Mouse (Mus musculus): ENCODE results near the gene Heatr4.

Gene Heatr4

DNA sequence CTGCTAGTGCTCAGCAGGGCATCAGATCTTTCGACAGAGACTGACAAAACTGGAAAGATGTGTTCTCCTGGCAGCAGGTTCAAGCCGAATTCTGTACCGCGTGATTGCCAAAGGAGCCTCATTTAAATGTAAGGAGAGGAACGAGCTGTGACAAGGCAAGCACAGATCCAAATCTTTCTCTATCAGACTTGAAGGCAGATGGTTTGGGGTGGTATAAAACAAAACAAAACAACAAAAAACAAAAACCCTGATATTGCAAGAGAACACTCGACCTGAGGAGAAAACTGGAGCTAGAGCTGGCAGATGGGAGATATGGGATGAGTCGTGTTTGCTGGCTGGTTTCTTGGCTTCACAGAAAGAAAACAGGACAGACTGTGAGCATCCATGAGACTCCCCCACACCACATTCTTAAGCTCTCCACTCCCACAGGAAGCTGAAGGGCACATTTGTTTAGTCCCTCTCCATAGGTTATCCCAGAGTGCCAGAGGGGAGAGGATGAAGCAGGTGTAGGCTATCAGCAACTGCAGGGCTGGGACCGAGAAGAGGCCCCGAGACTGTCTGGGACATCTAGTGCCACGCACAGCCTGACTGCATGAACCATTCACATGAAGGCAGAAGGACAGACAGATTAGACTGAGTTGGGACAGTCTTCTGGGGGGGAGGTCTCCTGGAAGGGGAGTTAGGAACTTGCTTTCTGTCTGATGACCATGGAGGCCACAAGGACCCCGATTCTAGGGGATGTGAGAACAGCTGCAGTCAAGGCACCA is 13.9 kb upstream of the Heatr4 start:
- no peak for DNase-seq (ENCODE audit: extremely low spot score)

DNA sequence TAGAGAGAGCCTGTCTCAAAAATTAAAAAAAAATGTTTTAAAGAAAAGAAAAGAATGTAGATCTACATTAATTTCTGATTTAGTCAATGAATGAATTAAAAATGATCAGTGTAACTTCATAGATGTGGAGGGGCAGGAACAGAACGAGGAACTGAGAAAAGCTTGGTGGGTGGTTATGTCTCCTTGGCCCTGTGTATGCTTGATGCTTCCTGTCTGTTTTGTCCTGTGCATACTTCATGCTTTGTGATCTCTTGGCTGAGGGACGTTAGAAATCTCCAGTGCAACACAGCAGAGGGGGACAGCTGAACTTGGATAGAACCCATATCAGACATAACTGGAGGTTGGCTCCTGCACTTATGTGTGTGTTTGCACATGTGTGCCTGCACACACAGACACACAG is 12.6 kb upstream of the Heatr4 start:
- no peak for DNase-seq (ENCODE audit: extremely low spot score)

GRCm38 (mm10) chr12:83989378-83989777 is 4.7 kb upstream of the Heatr4 start:
- DNase-seq (ENCODE audit: extremely low spot score) = no peak

- DNase-seq (ENCODE audit: extremely low spot score) = no peak
These were observed 3.8 kb upstream of the Heatr4 start for GRCm38 (mm10) chr12:83988483-83988882.

DNA sequence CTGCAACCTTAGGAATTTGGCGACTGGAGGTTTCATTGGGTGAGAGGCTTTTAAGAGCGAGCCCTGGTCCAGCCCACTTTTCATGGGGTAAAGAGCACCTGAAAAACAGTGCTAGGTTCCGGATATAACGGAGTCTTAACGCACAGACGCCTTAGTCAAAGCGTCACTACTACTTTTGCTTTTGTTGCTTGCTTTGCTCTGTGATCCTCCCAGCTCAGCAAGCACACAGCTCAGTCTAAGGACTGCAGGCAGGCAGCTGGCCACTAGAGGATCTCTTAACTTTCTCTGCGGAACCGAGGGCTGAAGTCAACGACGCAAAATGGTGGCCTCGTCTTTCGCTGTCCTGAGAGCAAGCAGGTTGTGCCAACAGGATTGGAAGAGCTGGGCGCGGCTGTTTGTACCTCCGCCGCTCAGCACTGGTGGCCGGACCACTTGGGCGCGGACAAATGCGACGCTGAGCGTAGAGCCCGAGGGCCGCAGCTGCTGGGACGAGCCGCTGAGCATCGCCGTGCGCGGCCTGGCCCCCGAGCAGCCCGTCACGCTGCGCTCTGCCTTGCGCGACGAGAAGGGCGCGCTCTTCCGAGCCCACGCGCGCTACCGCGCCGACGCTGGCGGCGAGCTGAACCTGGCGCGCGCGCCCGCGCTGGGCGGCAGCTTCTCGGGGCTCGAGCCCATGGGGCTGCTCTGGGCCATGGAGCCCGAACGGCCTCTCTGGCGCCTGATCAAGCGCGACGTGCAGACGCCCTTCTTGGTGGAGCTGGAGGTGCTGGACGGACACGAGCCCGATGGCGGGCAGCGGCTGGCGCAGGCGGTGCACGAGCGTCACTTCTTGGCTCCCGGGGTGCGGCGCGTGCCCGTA is 3.2 kb upstream of the Heatr4 start, which contains the start of gene Acot2:
Acot2 (plus strand) TSS at position 279 of the 859 bp plus-strand sequence.
- DNase-seq (ENCODE audit: extremely low spot score) = peak; percentile 83

DNA sequence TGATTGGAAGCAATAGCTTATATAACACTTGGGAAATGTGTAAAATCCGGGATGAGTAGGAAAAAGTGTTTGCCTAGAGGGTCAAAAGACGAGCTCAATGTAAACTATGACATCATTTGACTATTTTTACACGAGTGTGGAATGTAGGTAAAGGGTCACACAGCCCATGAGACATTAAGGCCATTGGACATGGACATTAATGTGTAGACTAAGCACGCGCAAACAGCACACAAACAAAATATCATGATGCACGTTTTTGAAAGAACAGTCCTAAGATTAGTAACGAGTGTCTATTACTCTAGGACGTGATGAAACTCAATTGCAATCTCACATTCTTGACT is 2.6 kb upstream of the Heatr4 start:
- no peak for DNase-seq (ENCODE audit: extremely low spot score)

- no peak for DNase-seq (ENCODE audit: extremely low spot score)
These were observed 3.0 kb downstream of the Heatr4 start for GRCm38 (mm10) chr12:83981615-83982014.

GRCm38 (mm10) chr12:83978862-83979261 is 5.8 kb downstream of the Heatr4 start:
- no peak for DNase-seq (ENCODE audit: extremely low spot score)

DNA sequence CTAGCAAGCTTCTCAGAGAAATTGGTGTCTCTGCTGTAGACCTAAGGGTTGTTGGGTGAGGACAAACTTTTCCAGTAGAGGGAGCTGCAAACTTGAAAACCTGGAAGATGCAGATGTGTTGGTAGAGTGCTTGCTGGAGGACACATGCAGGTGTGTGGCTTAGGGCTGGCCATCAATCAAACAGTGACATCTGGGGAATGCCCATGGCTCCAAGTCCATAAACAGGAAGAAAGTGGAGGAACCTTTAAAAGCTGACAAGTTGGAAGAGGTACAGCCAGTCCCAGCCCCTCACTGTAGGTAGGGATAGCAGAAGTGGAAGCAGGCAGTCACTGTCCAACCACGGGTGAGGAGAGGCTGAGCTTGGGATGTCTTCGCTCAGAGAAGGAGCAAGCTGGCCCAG is 12.5 kb downstream of the Heatr4 start:
- peak; percentile 52 for DNase-seq (ENCODE audit: extremely low spot score)

DNA sequence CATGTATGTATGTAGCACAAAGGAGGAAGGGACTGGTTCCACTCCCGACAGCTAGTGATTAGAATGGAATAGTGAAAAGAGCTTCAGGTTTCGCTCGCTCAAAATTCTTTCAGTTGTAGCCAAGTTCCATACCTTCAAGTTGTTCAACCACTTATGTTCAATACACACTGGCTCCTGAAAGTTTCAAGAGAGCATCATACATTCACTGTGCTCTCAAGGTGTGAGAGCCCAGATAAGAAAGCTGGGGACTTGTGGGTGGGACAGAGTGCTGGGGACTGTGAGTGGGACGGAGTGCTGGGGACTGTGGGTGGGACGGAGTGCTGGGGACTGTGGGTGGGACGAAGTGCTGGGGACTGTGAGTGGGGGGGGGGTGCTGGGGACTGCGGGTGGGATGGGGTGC is 19.4 kb downstream of the Heatr4 start:
- DNase-seq (ENCODE audit: extremely low spot score) = no peak

- no peak for DNase-seq (ENCODE audit: extremely low spot score)
These were observed 26.4 kb downstream of the Heatr4 start for GRCm38 (mm10) chr12:83958278-83958677.

GRCm38 (mm10) chr12:83951711-83952575 is 32.7 kb downstream of the Heatr4 start:
- DNase-seq (ENCODE audit: extremely low spot score) = no peak

DNA sequence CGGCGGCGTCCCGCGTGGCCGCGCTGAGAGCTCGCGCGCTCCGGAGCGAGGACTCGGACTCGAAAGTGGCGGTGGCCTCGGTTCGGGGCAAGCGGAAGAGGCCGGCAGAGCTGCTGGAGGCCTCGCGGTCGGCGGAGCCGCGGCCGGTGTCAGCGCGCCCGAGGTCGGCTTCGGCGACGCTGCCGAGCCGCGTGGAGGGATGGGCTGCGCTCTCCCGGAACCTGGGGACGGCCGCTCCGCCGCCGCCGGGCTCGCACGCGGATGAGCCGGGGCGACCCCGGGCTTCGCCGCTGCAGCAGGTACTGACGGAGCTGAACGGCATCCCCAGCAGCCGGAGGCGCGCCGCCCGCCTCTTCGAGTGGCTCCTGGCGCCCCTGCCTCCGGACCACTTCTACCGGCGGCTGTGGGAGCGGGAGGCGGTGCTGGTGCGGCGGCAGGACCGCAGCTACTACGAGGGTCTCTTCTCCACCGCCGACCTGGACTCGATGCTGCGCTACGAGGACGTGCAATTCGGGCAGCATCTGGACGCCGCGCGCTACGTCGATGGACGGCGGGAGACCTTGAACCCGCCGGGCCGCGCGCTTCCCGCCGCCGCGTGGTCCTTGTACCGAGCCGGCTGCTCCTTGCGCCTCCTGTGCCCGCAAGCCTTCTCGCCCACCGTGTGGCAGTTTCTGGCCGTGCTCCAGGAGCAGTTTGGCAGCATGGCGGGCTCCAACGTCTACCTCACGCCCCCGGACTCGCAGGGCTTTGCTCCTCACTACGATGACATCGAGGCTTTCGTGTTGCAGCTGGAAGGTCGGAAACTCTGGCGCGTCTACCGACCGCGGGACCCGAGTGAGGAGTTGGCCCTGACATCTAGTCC is 33.6 kb downstream of the Heatr4 start:
- peak; percentile 57 for DNase-seq (ENCODE audit: extremely low spot score)

DNA sequence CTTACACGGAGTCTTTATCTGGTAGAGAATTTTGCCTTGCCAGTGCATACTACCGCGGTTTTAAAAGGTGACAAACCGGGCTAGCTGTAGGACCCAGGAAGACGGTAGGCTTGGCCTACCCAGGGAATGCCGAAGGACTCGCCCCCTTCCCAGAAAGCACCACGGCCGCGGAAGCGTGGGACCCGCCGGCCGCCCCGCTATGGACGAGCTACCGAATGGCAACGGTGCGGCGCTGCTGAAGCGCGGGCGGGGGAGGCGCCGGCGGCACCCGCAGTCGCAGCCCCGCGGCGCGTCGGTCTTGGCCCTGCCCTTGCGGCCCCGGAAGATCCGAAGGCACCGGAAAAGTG is 34.2 kb downstream of the Heatr4 start, which contains the start of gene Riox1:
Riox1 (plus strand) TSS at position 116 of the 347 bp plus-strand sequence.
- DNase-seq (ENCODE audit: extremely low spot score) = peak; percentile 88

DNA sequence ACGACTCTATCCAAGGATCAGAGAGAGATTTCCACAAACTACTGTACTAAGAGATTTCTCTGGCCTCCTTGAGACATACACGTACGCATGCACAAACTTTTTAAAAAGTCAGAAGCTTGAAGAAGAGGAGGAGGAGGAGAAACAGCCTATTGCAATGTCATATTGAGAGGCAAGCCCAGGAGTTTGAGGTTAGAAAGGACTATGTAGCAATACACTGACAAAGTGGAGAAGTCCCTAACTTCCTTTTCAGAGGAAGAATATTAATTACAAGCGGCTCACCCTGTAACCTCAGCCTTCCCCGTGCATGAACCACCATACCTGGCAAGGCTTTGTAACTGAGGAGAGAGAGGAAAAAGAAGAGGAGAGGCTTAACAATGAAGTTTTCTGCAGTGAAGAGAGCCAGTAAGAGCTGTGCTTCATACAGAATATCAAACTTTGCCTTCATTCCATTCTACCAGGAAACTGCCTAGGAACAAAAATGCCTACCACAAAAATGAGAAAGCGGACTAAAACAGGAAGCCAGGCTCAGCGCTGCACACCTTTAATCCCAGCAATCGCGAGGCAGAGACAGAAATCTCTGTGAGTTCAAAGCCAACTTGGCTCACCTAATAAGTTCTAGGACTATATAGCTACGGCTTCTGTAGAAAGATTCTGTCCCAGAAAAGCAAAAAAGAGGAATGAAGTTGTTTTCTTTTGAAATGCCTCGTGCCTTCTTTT is 34.7 kb downstream of the Heatr4 start:
- no peak for DNase-seq (ENCODE audit: extremely low spot score)

GRCm38 (mm10) chr12:83949043-83949442 is 35.6 kb downstream of the Heatr4 start:
- no peak for DNase-seq (ENCODE audit: extremely low spot score)

DNA sequence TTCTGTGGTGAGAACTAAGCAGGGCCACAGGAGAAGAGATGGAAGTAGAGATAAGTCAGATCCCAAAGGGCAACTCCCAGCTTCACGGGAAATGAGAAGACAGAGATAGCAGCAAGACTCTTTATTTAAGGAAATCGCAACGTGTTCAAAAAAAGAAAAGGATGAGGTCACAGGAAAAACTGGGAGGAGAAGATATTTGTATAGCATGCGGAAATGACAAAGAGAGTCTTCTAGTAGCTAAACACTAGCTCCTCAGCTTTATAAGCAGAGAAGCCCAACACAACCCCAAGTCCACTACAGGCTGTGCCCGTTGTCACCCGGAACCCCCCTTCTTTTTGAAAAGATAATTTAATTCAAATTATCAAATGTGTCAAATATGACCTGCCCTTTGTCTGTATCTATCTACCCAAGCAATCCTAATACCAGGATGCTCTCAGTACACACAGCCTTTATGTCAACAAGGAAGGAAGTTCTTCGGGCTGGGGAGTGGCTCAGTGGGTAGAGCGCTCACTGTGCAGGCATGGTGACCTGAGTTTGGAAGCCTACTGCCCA is 37.3 kb downstream of the Heatr4 start:
- no peak for DNase-seq (ENCODE audit: extremely low spot score)

GRCm38 (mm10) chr12:83941938-83942337 is 42.7 kb downstream of the Heatr4 start:
- no peak for DNase-seq (ENCODE audit: extremely low spot score)

- DNase-seq (ENCODE audit: extremely low spot score) = no peak
These were observed 44.6 kb downstream of the Heatr4 start for GRCm38 (mm10) chr12:83940031-83940430.

DNA sequence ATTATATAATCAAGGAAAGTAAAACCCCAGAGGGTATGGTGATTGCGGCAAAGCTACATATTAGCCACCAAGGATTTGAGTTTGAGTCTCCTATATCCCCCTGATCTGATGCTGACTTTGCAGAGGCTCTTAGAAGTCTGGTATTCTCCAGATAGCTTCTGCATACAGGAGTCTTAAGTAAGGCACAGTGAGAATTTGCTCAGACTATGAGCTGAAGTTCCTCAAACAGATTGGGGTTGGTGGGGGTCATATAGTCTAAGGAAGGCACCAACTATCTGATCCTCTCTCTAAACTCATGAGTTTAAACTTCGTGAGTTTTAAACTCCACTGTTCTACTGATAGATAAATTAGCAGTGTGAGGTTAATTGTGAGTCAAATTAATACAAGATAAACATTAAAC is 45.3 kb downstream of the Heatr4 start:
- DNase-seq (ENCODE audit: extremely low spot score) = no peak
